Mouse (Mus musculus) megakaryocyte, adult 5-6 weeks (primary cell): ENCODE measurements around the gene Kifap3. TPM values are rescaled to one million over a fixed set of nuclear protein-coding genes. Genes with fewer than 3 reads are reported as not detected.

Source experiments
- ATAC-seq: 2 replicates; pipeline ENCODE4 v1.8.0; 2016; ENCODE audit warnings: mild to moderate bottlenecking, inconsistent platforms; ENCODE audit not compliant: poor library complexity, severe bottlenecking
- total RNA-seq, 2 experiments: library from RNA; stranded (forward) in 1 of 2; stranded (reverse) in 1 of 2; fragments of 153-499, 151-499 nt in 1 of 2; fragments of 221-1000, 200-1000 nt in 1 of 2; gene quantifications; 2 replicates each; pipeline versions ENCODE4 v1.2.3 to v1.2.4; 2015 to 2017

Kifap3 gene
- total RNA-seq, 2 experiments from 2014 or later, result 6.1 to 7.0 TPM

GRCm38 (mm10) chr1:163893774-163894527 is 114.6 kb downstream of the Kifap3 start:
- no peak for ATAC-seq

GRCm38 (mm10) chr1:163898291-163898764 is 118.9 kb downstream of the Kifap3 start:
- ATAC-seq, result no peak

- peak; percentile 82 for ATAC-seq
Observed at GRCm38 (mm10) chr1:163899575-163899974, 120.2 kb downstream of the Kifap3 start.

- peak; percentile 83 for ATAC-seq
Observed at GRCm38 (mm10) chr1:163900168-163900567, 120.8 kb downstream of the Kifap3 start.

GRCm38 (mm10) chr1:163903411-163903810 is 124.0 kb downstream of the Kifap3 start:
- no peak for ATAC-seq

- no peak for ATAC-seq
Observed at GRCm38 (mm10) chr1:163907007-163907811, 127.8 kb downstream of the Kifap3 start.

GRCm38 (mm10) chr1:163908389-163908788 is 129.0 kb downstream of the Kifap3 start:
- ATAC-seq, result no peak

GRCm38 (mm10) chr1:163910343-163910742 is 131.0 kb downstream of the Kifap3 start:
- peak; percentile 89 for ATAC-seq

GRCm38 (mm10) chr1:163910785-163911184 is 131.4 kb downstream of the Kifap3 start:
- ATAC-seq, result no peak

GRCm38 (mm10) chr1:163911981-163912380 is 132.6 kb downstream of the Kifap3 start:
- no peak for ATAC-seq

- ATAC-seq, result no peak
Observed at GRCm38 (mm10) chr1:163917349-163918160, 138.2 kb downstream of the Kifap3 start.

- no peak for ATAC-seq
Observed at GRCm38 (mm10) chr1:163924093-163924492, 144.7 kb downstream of the Kifap3 start.

GRCm38 (mm10) chr1:163928846-163929245 is 149.5 kb downstream of the Kifap3 start, which contains the start of gene Scyl3:
Gene Scyl3 (plus strand): TSS chr1:163929100.
- ATAC-seq, result no peak

- ATAC-seq, result peak; percentile 88
Observed at GRCm38 (mm10) chr1:163929636-163930457, 150.5 kb downstream of the Kifap3 start.

- peak; percentile 28 for ATAC-seq
Observed at GRCm38 (mm10) chr1:163930458-163930794, 151.0 kb downstream of the Kifap3 start.

GRCm38 (mm10) chr1:163931801-163932200 is 152.4 kb downstream of the Kifap3 start:
- no peak for ATAC-seq

GRCm38 (mm10) chr1:163934591-163934990 is 155.2 kb downstream of the Kifap3 start:
- peak; percentile 28 for ATAC-seq

- ATAC-seq, result no peak
Observed at GRCm38 (mm10) chr1:163942056-163942455, 162.7 kb downstream of the Kifap3 start.

GRCm38 (mm10) chr1:163953396-163953795 is 174.0 kb downstream of the Kifap3 start:
- ATAC-seq, result no peak

GRCm38 (mm10) chr1:163958036-163958435 is 178.7 kb downstream of the Kifap3 start:
- ATAC-seq, result no peak
